Mouse (Mus musculus) left cerebral cortex, postnatal 36 days (tissue): ENCODE measurements at regions not wholly inside any gene's neighbourhood (a gene's known extent, or its start where the extent isn't known, plus 50 kb on each side); places are given as distances from the start of the nearest gene placed in this dataset.

Experiments
- DNase-seq, 2 experiments: peaks; one replicate each; pipeline ENCODE4 v3.0.0; 2021 to 2022; ENCODE audit warnings: low spot score in 2 of 2, mixed read lengths in 1 of 2
- intact Hi-C: fragments of 180-260 bp; cut with DNase I; formaldehyde crosslinking; loops from one replicate; pipeline ENCODE4 v1.15.1; 2025

DNA sequence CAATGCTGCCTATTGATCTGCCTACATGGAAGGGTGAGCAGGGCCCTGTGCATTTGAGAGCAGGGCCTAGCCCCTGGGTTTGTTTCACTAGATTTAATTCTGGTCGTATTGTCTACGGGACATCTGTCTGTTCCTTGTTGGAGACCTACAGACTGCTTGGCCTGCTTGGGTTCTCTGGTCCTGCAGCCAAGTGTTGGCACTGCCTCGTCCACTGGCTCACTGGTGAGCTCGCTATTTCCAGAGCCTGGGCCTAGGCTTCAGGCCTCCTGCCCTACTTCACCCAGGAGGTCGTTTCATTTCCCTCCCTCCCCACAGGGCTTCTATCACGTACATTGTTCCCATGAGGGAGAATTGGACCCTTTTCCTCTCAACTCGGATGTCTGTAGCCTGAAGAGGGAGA, 62.2 kb upstream of the Blcap start:
- intact Hi-C loops = no loop called here
- no peak for DNase-seq

DNA sequence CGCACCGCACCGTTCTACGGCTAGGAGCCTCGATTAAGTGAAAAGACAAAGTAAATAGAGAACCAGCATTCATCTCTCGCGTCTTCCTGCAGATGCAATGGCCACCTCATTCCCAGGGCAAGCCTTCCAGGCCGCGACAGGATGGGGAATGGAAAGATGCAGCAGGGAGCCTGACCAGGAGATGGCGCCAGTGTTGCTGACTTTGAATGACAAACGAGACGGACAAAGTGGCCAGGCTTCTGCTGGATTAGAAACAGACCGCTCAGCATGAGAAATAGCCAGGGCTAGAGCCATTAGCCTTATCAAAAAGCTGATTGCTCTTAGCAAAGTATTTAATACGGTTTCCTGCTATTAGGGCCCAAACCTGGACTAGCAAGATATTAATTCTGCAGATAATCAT, 64.6 kb upstream of the Blcap start:
- intact Hi-C loops = no loop called here
- peak; percentile 77 to 88 for DNase-seq

DNA sequence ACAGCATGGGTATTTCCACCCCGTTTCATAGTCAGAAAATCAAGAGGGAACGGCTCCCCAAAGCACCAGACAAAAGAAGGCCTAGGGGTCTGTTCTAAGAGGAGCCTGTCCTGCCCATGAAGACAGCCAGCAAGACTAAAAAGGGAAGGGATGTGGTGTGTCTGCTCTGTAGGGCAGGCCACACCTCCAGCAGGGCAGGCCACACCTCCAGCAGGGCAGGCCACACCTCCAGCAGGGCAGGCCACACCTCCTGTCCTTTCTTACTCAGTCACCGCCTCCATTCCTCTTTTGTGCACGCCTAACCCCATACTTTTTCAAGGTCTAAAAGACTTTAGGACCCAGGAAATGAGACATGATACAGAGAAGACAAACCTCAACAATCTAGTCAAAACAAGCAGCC, 69.8 kb upstream of the Blcap start:
- intact Hi-C loops = no loop called here
- no peak for DNase-seq

DNA sequence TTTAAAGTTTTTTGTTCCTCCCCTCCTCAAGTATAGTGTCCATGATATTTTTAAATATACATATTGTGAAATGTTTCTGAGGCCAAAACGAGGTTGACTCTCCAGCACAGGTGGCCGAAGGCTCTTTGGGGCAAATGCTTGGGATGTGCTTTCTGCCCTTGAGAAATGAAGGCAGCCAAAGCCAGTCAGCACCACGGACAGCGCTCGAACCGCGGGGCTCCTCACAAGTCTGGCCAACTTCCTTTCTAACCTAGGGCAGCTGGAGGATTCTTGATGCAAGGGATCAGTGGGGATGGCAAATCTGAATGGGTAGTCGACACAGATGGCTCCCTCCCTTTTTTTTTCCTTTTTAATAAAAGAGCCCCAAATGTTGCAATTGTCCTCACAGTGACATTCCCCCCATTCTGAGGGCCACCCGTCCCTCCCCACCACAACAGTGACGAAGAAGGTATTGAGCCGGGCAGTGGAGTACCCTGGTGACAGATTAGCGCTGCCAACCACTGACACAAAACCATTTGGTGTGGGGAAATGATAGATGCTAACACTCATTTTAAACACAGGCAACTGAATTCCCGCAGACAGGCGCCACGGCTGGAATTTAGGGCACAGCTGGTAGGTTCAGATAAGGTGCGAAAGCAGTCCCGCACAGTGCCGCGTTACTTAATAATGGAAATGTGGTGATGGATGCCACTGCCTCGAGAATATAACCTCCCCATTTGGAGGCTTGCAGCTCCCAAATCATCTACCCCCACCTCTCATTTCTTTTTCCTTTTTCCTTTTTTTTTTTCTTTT, 73.4 kb upstream of the Ctnnbl1 start:
- DNase-seq = no peak
- intact Hi-C loops = no loop called here

DNA sequence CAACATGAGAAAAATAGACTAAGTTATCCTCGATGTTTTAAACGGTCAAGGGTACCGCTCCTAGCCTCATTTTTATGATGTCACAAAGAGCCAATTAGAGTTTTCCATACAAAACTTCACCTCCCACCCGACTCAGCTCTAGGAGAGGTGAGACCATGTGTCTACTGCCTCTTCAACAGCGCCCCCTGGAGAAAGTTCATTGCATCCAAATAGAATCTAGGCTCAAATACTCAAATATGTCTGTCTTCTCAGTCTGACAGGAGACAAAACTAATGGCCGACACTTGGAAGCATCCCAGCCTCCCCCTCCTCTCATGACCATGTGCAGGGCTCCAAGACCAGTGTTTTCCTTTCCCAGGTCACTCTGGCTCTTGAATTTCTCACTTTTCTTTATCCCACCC, 72.7 kb upstream of the Ctnnbl1 start:
- no peak for DNase-seq
- intact Hi-C loops = no loop called here

DNA sequence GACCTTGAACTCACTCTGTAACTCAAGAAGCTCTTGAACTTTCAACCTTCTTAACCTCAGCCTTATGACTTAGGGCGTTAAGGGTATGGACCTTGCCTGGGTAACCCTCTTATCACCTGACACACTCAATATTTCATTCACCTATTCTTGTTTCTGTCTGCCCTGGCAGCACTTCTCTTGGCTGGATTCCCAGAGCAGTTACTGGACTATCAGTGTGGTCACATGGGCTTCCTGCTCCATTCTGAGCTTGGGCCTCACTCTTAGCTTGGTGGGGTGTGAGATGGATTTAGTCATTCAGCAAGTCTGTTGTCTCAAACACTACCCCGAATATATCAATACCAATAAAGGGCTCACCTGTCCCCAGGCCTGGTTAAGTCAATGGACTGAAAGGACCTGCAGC, 67.0 kb upstream of the Ctnnbl1 start:
- intact Hi-C loops = no loop called here
- no peak for DNase-seq

DNA sequence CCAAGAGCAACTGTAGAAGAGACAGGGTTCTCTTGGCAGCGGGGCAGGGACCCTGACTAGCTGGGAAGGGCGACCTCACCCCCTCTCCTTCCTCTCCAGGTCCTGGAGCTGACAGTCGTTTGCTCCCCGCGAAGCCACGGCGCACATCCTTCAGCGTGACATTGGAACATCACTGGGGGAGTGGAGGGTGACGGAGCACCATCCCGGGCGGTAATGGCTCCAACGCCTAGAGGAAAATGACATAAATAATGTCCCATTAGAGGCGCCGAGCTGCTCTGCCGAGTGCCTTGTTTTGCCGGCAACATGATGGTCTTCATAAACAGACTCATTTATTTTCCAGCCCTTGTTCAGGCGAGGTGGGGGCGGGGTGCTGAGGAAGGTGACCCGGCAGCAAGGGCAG, 62.3 kb upstream of the Ctnnbl1 start:
- intact Hi-C loops = no loop called here
- no peak for DNase-seq

DNA sequence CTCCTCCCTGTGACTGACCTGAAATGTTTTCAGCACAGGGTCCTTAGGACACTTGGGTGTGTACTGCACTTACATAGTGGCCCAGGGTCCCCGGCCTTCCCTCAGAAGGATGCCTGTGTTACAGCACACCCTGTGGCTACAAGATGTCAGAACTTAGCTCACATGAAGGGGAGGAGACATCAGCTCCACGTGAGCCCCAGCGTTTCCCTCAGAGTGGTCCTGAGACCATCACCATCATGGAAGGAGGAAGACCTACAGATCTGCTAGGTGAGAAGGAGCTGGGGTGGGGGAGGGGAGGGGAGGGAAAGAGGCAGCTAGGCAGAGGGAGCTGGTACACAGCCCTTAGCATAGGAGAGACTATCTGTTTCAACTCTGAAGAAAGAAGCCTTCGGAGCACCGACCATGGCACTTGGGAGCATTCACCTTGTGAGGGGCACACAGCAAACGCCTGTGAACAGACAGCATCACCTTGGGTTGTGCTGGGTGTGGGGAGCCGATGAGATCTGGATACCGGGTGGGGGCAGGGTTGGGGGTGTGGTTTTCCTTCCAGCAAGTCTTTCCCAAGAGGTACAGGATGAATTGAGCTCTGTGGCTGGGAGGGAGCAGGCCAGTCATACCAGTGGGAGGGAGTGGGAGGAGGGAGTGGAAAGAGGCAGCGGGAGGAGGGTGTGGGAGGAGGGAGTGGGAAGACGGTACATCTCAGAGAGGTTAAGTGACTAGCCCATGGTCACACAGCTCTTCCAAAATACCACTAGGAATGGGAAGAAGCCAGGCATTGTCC, 60.6 kb upstream of the Ctnnbl1 start:
- no peak for DNase-seq
- intact Hi-C loops = no loop called here

DNA sequence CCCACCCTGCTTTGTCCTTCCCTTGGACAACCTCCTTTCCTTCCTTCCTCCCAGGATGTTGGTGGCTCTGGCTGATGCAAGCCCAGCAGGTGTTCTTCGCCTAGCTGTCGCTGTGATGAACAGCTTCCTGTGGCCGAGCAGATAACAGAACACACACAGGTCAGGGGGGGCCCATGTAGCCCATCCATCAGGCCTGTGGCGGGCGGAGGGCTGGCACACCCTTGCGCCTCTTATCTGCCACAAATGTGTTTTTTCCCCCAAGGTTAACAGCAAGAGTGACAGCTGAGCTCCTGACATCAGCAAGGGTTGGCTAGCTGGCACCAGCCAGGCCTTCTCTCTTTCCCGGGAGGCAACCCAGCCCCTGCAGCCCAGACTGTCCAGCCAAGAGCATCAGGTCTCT, 59.9 kb upstream of the Ctnnbl1 start:
- DNase-seq = no peak
- intact Hi-C loops = no loop called here

DNA sequence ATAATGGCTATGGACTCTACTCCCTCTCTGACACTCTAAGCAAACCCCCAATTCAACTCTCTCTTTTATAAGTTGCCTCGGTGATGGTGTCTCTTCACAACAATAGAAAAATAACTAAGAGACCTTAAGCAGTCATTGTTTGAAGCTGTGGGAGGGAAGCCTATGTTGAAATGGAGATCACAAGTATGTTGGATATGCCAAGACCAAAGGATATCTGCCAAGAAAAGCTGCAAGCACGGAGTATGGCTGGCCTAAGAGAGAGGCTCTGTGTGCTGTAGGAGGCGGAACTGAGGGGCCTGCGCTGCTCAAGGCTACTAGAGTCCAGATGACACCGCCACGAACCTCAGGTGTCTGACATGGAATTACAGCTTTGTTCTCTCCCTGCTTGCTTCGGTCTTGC, 55.3 kb upstream of the Ctnnbl1 start:
- no peak for DNase-seq
- intact Hi-C loops = no loop called here
